Comparison of ENCODE assay signal across 20 mouse cellular contexts in genomic region chr14:56105447-56106180, GRCm38 (mm10). TPM values are rescaled to one million over a fixed set of nuclear protein-coding genes. Genes with fewer than 3 reads are reported as not detected.
"Had no signal": no experiment of that assay in that cellular context is flagged by ENCODE, and none has a peak within 500 bp of the region (broad histone marks: within the 10 kb centered on the region; RNA-seq: fewer than 3 reads in every experiment).

No protein-coding gene starts in this region.

- ATAC-seq: liver, embryonic 12.5 days; midbrain, embryonic 15.5 days had no signal

- H3K27ac ChIP-seq: limb, embryonic 15.5 days; liver, embryonic 12.5 days; lung, embryonic 15.5 days; midbrain, embryonic 15.5 days; neural tube, embryonic 13.5 days had no signal

- H3K27me3 ChIP-seq: limb, embryonic 15.5 days; liver, embryonic 12.5 days; lung, embryonic 15.5 days; megakaryocyte, embryonic 14.5 days; midbrain, embryonic 15.5 days; neural tube, embryonic 13.5 days had no signal

- H3K4me3 ChIP-seq: limb, embryonic 15.5 days; liver, embryonic 12.5 days; lung, embryonic 15.5 days; megakaryocyte, embryonic 14.5 days; midbrain, embryonic 15.5 days; neural tube, embryonic 13.5 days had no signal

- DNase-seq: kidney, adult 11 months; kidney, postnatal 14 days; layer of hippocampus, postnatal 36 days; right cerebral cortex, postnatal 14 days; thymus, postnatal 14 days had no signal

- H3K9me3 ChIP-seq: limb, embryonic 15.5 days; liver, embryonic 12.5 days; lung, embryonic 15.5 days; midbrain, embryonic 15.5 days; neural tube, embryonic 13.5 days had no signal

- H3K4me2 ChIP-seq: limb, embryonic 15.5 days; liver, embryonic 12.5 days; lung, embryonic 15.5 days; midbrain, embryonic 11.5 days; midbrain, embryonic 15.5 days; neural tube, embryonic 13.5 days had no signal

- H3K4me1 ChIP-seq: limb, embryonic 15.5 days; liver, embryonic 12.5 days; lung, embryonic 15.5 days; megakaryocyte, embryonic 14.5 days; midbrain, embryonic 15.5 days; neural tube, embryonic 13.5 days had no signal

- H3K9ac ChIP-seq: limb, embryonic 15.5 days; liver, embryonic 12.5 days; lung, embryonic 15.5 days; midbrain, embryonic 15.5 days; neural tube, embryonic 13.5 days had no signal

- H3K36me3 ChIP-seq: limb, embryonic 15.5 days; liver, embryonic 12.5 days; lung, embryonic 15.5 days; midbrain, embryonic 15.5 days; neural tube, embryonic 13.5 days had no signal

RNA-seq across cellular contexts. Expression of gene Ctsg, which starts 3.2 kb away (rescaled TPM):
- total RNA-seq: layer of hippocampus, postnatal 36 days; left cerebral cortex, adult 8-10 months; left cerebral cortex, postnatal 25 days; monocyte, adult 5-6 weeks had no signal
- polyA plus RNA-seq: large intestine, adult 2 months; limb, embryonic 11.5 days; lung, embryonic 15.5 days; midbrain, embryonic 11.5 days; midbrain, embryonic 15.5 days; neural tube, embryonic 13.5 days had no signal

RNA-seq across cellular contexts. Expression of gene Gzme, which starts 14.8 kb away (rescaled TPM):
- total RNA-seq: layer of hippocampus, postnatal 36 days; left cerebral cortex, adult 8-10 months; left cerebral cortex, postnatal 25 days; monocyte, adult 5-6 weeks had no signal
- polyA plus RNA-seq: large intestine, adult 2 months; limb, embryonic 11.5 days; limb, embryonic 15.5 days; liver, embryonic 12.5 days; liver, embryonic 16.5 days; lung, embryonic 15.5 days; midbrain, embryonic 11.5 days; midbrain, embryonic 15.5 days; neural tube, embryonic 13.5 days; spleen, adult 2 months; stomach, embryonic 16.5 days had no signal

RNA-seq across cellular contexts. Expression of gene Mcpt8, which starts 20.5 kb away (rescaled TPM):
- total RNA-seq: layer of hippocampus, postnatal 36 days; left cerebral cortex, adult 8-10 months; left cerebral cortex, postnatal 25 days had no signal
- polyA plus RNA-seq: large intestine, adult 2 months; limb, embryonic 11.5 days; midbrain, embryonic 11.5 days; midbrain, embryonic 15.5 days; neural tube, embryonic 13.5 days had no signal

RNA-seq across cellular contexts. Expression of gene Gzmd, which starts 26.8 kb away (rescaled TPM):
- total RNA-seq: layer of hippocampus, postnatal 36 days; left cerebral cortex, adult 8-10 months; left cerebral cortex, postnatal 25 days; monocyte, adult 5-6 weeks had no signal
- polyA plus RNA-seq: large intestine, adult 2 months; limb, embryonic 11.5 days; limb, embryonic 15.5 days; liver, embryonic 12.5 days; liver, embryonic 16.5 days; lung, embryonic 15.5 days; midbrain, embryonic 11.5 days; midbrain, embryonic 15.5 days; neural tube, embryonic 13.5 days; spleen, adult 2 months; stomach, embryonic 16.5 days had no signal

RNA-seq across cellular contexts. Expression of gene Mcpt4, which starts 43.5 kb away (rescaled TPM):
- total RNA-seq: left cerebral cortex, adult 8-10 months; left cerebral cortex, postnatal 25 days; monocyte, adult 5-6 weeks had no signal
- polyA plus RNA-seq: limb, embryonic 11.5 days; liver, embryonic 12.5 days; liver, embryonic 16.5 days; midbrain, embryonic 11.5 days; neural tube, embryonic 13.5 days had no signal
